Mouse (Mus musculus): ENCODE measurements at regions not wholly inside any gene's neighbourhood (a gene's known extent, or its start where the extent isn't known, plus 50 kb on each side); places are given as distances from the start of the nearest gene placed in this dataset.

DNA sequence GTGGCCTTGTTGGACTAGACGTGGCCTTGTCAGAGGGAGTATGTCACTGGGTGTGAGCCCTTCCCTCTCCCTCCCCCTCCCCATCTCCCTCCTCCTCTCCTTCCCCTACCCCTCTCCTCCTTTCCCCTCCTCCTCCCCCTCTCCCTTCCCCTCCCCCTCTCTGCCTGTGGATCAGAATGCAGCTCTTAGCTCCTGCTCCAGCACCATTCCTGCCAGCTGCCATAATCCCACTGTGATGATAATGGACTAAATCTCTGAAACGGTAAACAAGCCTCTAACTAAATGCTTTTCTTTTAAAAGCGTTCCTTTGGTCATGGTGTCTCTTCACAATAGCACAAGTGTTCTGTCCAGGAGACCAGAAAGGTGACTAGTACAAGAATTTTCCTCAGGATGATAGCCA, 573.1 kb upstream of the Gm19410 start:
- no peak for DNase-seq

DNA sequence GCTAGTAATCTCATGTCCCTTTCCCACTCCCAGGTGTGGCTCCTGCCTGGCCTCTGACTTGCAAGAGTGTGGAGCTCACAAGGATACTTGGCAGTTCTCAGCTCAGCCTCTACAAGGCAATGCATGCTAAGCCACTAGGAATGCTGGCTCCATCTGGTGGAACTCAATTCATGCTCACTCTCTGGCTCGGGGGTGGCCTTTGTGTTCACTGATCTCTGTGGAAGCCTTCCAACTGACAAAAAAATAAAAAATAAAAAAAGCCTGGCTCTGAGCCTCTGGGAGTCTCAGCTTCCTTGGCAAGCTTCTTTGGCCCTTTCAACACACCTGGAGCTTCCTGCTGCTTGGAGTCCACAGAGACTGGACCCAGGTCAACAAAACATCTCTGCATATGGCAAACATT, 571.8 kb upstream of the Gm19410 start:
- no peak for DNase-seq

DNA sequence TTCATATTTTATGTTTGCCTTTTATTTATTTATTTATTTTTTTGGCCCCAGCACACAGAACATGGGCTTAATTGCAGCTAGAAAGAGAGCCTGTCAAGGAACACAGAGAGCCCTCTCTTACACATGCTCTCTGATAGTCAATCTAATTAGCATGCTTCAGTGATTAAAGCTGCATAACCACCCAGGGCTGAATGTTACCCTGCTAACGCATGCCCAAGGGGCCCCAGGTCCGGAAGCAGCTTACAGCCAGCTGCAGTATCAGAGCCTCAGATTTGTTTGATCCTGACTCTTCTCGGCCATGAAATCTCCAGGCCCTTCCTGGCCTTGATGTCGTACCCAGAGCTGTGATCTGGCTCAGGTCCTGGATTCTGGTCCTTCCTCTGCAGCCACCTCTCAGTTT, 569.4 kb upstream of the Gm19410 start:
- DNase-seq: no peak

DNA sequence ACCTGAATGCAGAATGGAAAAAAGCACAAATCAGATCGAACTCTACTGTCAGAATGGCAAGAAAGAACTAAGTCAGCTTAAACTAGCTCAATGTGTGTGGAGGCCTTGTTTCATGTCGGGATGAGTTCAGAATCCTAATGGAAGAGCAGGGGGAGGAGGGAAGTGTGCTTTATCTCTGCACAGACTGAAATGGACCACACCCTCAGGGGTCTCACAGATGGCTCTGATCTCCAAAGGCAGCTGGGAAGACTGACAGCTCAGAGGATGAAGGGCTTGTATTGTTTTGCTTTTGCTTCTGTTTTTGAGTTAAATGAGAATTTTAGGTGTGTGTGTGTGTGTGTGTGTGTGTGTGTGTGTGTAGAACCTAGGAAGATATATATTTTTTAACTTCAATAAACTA, 566.8 kb upstream of the Gm19410 start:
- DNase-seq: no peak

DNA sequence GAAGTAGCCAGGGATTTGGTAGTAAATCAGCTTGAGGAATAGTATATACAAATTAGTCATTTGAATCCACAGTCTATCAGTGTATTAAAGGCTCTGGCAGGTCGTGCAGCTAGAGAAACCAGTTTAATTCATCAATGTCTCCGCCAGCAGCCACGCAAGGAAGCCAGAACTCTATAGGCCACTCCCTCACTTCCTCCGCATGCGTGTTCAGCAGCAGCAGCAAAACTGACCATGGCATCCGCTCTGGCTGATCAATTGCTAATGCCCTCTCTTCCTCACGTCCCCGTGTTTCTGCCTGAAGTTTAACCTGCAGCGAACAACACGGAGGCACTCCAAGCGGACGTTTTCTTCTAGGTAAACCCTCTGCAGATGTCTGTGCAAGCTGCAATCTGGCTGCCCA, 564.2 kb upstream of the Gm19410 start:
- no peak for DNase-seq

DNA sequence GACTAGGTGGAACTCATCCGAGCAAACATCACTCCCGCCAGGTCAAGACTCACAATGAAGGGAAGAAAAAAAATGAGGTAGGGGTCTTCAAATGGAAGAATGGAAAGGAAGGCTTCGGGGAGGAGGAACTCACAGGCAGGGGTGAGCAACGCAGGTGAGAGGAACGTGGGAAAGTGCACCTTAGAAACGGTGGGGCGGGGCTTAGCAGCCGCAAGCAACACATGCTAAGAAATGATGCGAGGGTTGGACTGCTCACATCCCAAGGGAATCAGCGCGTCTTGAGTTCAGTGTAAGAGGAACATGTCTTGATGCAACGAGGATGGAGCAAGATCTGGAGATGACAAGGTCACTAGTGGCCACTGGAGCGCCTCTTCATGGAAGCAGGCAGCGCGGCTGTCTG, 560.6 kb upstream of the Gm19410 start:
- DNase-seq: no peak

DNA sequence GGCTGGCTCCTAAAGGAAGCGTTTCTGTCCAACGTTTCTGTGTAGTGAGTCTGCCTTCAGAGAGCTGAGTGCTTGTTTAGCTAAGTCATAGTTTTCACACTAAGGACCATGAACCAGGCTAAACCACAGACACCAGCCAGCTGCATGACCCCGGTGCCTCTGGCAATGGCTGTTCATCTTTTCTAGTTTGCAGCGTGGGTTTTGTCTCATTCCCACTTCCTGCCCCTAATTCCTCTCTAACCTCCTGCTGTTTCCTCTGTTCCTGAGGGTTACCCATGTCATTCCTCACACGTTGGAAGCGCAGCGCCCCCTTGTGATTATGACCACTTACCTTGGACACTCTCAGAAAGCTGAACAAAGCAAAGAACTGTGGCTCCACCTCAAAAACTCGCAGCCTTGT, 560.1 kb upstream of the Gm19410 start:
- peak; percentile 6 to 17 for DNase-seq

DNA sequence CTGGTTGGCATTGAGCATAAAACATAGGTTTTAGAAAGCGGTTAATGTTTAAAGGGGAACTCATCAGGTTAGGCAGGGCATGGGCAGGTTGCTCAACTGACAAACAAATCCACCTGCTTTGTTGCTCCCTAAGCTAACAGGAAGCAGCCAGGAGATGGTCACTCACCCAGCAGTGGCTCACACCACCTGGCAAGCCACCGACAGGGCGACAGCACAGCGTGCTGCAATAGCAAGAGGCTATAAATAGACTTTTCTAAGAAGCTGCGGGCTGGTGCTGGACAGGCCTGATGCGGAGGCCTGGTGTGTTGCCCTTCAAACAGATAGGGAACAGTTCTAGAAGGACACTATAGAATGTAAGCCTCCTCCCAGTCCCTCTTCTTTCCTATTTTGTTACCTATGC, 559.3 kb upstream of the Gm19410 start:
- no peak for DNase-seq

DNA sequence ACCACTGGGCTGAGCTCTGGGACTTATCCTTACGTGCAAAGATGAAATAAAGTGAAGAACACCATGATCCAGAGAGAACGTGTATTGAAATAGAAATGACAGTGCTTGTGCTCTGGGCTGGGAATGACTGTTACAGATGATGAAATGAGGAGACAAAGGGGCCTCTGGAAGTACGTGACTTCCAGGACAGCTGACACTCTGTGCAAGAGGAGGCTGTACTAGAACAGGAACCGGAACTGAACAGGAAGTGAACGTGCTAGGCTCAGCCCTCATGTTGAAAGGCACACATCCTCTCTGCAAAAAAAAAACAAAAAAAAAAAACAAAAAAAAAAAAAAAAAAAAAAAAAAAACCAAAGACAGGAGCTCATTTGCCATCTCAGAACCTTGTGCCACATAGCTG, 557.2 kb upstream of the Gm19410 start:
- DNase-seq: no peak

DNA sequence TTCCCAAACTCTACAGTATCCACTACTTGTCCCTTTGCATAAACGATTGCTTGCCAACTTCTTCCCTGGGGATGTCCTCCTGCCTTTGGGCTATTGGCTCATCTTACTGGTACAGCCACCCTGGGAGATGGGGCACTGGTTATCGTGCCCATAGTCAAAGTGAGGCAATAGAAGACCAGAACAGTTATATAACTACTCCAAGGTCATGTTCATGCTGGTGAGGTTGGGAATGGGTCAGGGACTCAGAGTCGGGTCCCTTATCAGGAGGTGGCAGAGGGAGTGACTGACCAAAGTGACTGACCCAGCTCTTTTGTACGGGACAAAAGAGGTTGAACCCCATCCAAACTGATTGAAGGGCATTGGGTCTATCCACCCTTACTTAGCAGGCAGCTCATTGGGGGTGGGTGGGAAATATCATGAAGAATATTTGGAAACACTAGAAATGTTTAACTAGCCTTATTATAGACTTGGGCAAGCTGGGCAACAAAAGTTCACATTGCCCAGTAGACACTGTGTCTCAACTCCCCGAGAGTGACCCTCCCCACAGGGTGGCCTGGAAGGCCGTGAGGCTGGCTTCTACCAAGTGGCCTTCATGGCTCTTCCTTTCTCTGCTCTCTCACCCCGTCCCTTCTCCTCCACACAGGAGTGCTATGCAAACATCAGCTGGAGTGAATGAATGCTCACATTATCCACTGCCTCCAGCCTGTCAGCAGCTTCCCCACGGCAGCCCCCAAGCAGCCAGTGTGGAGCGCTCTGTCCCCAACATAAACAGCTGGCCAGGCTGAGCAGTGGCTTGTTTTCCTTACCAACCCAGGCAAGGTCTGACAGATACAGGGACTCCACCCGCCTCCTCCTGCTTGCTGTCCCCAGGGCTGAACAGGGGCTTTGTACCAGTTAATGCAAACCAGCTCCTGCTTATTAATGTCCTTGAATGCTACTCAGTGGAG, 553.8 kb upstream of the Gm19410 start:
- no peak for DNase-seq

DNA sequence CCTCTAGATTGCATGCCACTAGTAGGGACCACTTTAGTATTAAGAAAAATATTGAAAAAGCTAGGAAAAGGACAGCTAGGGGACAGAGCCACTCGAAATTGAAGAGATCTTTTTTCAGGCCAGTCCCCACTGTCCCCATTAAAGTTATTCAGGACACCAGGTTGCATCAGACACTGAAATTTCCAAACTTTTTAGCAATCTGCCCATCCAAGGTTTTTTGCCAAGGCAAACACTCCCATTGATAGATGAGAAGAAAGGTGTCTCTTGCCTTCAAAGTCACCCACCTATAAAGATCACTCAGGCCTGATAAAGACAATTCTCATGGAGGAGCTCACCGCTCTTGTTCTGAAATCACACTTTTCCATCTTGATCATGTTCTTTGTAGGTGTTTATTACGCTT, 552.1 kb upstream of the Gm19410 start:
- no peak for DNase-seq

DNA sequence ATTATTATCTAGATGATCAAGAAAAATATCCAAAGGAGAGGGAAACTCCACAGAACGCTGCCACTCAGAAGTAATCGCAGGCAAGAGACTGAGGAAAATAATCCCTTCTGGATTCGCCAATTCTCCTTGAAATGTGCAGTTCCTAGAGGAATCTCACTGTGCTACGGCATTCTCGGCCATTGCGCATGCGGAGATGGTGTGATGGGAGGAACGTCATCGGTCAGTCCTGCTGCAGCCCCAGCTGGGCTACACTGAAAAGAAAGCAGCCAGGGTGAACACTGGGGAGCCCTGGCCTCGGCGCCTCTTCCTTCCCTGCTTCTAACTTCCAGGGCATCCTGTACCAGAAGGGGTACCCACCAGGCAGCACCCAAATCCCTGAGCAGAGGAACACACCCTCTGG, 548.0 kb upstream of the Gm19410 start:
- DNase-seq: no peak

DNA sequence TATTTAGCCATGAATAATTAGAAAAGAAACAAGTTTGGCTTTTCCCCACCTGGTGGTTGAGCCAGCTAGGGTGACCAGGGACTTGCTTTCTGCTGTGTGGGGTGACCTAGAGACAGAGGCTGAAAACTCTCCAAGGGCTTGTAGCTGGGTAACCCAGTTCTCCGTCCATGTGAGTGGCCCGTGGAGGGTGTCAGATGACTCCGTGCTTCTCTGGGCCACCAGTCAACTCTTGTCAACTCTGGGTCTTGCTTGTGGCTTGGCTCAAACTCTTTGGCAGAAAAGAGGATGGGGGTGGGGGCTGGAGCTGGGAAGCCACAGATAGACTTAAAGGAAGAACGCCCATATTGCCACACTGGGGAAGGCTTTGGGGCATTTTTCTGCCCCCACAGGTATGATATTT, 547.3 kb upstream of the Gm19410 start:
- no peak for DNase-seq

DNA sequence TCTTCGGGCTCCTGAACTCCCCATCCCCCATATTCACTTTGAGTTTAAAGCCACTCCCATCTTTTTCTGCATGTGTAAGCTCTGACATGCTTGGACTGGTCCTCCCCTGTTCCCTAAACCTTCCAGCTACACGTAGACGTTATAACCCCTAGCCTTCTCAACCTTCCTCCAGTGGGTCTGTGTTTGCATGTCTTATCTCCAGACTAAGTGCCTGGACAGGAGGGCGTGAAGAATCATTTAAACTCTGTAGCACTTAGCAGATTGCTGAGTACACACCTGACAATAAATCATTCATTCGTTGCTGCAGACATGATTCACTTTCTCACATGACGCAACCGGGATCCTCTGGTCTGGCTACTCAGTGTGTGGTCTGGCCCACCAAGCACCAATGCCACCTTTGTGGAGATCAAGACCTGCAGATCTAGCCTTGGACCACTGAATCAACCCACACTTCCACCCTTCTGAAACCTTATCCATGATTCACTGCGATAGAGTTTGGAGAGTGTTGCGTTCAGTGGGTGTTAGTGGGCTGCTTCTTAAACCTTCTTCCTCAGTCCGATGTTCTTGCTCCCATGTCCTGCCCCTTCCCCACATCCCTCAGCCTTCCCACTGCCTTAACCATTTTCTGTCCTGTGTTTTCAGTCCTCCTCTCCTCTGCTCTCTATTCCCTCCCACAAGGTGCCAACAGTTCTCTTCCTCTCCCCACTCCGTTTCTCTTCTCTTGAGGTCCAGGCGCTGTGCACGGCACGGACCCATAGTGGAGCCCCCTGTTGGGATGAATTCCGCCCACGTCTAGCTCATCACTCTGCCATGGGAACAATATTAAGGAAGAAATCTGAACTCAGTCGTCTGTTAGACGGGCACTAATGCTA, 541.3 kb upstream of the Gm19410 start:
- DNase-seq: no peak

DNA sequence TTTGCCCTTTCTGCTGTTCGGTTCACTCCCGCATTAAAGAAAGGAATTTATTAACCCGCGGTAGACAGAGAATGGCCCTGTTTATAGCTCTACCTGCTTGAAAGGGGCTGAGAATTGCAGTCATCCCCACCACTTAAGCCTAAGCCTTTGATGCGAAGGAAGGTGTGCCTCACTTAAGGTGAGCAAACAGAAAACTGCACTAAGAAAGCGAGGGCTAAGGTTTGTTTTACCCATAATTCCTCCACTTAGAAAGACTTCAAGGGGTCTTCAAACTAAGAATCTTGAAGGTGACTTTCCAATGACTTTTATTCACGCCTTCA, 540.7 kb upstream of the Gm19410 start:
- no peak for DNase-seq

DNA sequence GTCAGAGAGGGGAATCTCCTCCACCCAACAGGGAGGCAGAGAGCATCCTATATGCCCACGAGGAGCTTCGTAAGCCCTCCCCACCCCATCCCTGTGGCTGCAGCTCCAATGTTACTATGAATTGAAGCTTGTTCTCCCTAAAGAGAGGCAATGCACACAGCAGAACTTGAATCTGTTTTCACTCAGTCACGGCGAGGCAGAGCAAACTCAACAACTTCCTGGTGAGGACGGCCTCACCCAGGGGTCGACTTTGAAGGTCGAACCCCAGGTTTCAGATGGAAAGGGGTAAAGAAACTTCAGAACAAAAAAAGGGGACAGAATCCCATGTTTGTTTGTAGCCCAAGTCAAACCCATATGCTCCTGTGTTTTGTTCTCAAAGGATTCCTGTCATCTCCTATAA, 538.5 kb upstream of the Gm19410 start:
- DNase-seq: no peak

DNA sequence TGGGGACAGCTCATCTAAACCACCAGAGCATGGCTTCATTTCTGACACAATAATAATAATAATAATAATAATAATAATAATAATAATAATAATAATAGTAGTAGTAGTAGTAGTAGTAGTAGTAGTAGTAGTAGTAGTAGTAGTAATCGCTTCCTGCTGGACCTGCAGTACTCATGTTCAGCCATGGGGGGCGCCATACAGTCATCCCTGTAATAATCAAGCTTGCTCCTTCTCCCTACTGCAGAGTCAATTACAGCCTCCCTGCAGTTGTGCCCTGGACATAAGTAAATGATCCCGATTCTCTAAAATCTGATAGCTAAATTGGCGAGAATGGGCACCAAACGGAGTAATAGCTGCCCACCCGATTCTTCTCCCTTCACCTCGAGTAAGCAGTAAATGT, 537.1 kb upstream of the Gm19410 start:
- DNase-seq: peak; percentile 39 to 49

DNA sequence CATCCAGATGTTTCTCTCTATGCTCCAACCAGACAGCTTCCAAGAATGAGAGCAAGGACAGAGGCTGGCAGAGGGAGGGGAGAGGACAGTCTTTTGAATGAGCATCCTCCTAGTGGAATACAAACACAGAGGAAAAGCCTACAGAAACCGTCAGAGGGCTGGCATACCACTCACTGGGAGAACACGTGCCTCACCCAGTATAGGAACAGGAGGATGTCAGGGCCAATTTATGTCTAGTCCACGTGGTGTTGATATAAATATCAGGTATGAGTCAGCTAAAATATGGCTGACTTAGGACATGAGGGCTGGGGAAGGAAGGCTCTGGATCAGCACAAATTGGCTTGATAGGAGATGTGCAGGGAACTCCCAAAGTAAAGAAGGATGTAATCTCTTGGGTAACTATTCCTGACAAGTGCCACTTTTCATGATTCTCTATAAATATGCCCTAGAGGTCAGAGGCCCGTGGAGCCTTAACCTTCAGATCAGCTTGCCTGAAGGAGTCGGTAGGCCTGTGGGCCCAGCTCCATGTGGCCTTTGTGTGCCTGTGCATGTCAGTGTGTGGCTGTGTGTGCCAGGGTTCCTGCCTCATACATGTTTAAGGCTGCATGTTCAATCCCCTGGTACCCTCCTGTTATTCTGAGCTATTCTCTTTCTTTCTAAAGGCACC, 531.9 kb upstream of the Gm19410 start:
- DNase-seq: no peak

DNA sequence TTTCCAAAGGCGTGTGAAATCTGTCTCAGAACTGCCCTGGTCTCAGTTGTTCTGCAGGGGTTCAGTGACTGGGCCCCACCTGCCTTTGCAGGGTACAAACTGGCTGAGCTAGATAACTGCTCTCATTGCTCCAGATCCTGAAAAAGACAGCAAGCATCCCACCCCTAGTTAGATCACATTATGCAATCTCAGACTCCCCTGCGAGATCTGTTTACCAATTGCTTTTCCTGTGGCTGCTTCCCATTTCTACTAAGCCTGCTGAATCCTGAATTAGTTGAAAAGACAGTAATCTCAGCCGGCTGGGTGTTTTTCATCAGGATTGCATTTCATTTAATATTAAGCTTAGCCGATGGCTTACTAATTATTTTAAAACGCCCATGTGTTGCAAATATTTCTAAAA, 531.2 kb upstream of the Gm19410 start:
- DNase-seq: no peak

DNA sequence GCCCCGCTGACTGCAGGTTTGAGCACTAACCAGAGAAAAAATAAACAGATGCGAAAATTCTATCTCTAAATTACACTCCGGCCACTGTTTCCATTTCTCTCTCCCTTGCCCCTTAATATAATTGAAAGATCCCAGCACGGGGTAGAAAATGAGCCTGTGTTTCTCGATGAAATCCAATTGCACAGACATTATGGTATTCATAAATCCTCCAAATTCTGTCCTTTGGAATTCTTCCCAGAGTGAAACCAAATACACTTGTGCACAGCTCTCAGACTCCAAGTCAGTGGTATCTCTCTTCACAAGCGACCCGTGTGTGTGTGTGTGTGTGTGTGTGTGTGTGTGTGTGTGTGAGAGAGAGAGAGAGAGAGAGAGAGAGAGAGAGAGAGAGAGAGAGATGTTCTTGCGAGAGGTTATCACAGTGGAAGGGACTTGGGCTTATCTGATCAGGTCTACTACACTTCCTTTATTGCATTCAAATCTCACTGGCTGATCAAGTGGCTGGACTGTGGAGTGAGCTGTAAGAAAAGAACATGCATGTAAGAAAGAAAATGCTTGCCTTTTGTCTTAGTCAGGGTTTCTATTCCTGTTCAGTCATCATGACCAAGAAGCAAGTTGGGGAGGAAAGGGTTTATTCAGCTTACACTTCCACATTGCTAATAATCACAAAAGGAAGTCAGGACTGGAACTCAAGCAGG, 529.6 kb upstream of the Gm19410 start:
- no peak for DNase-seq

DNA sequence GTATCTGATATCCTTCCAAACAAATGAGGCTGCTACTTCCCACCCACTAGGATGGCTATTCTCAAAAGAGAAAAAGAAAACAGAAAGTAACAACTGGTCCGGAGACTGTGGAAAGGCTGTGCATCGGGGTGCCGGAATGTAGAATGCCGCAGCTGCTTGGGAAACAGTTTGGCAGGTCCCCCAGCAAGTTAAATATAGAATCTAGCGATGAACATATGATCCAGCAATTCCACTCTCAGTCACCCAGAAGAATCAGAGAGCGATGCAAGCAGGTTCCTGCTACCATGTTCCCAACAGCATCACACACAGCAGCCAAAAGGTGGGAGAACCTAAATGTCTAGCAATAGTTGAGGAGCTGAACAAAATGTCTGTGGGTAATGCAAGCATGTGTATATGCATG, 528.3 kb upstream of the Gm19410 start:
- no peak for DNase-seq

DNA sequence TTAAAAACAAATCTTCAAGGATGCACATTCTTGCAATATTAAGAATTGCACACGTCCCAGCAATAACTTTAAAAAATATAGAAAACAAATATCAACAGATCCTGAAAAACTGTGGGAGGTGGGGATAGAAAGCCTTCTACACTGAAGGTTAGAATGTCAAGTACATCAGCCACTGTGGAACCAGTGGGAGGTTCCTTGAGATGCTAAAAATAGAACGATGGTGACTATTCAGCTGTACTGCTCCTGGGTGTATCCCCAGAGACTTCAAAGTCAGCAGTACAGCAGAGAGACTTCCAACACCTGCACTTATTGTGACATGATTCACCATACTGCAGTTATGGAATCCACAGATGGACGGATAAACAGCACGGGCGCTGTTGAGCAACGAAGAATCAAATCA, 524.7 kb upstream of the Gm19410 start:
- DNase-seq: no peak

DNA sequence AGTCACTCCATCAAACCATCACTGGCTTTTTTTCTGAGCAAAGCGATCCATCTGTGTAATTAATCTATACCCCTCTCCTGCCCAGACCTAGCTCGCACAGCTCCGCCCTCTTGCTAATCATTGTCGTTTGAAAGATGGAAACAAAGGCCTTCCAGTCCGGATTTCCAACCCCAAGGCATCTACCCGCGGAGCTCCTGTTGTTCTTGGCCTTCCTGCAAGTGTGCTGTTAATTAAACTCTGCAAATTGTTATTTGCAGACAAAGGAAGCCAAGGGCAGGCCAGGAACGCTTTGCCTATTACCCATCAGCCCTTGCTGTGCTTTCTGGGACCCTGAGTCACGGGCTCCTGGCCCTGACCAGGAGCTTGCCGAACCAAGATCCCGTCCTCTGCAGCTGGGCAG, 522.0 kb upstream of the Gm19410 start:
- DNase-seq: no peak
